Mouse (Mus musculus) cerebellum, adult 11 months (tissue): ENCODE data around the gene Gcnt4.

ENCODE experiments used
- DNase-seq: peaks from one replicate; pipeline ENCODE4 v3.0.0; 2022

Gene Gcnt4

GRCm38 (mm10) chr13:96995243-96995642, 70.8 kb downstream of the Gcnt4 start:
- DNase-seq, result no peak

DNA sequence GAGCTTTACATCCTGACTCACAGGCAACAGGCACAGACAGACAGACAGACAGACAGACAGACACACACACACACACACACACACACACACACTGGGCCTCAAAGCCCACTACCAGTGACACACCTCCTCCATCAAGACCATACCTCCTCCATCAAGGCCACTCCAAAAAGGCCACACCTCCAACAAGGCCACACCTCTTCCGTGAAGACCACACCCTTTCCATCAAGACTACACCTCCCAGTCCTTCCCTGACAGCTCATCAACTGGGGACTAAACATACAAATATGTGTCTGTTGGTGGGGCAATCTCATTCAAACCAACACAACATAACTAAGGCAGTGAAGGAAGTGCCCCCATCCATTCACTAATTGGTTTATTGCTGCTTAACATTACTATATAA, 72.6 kb downstream of the Gcnt4 start:
- no peak for DNase-seq
